13 mouse cellular contexts compared by ENCODE assay signal in the genomic region with DNA sequence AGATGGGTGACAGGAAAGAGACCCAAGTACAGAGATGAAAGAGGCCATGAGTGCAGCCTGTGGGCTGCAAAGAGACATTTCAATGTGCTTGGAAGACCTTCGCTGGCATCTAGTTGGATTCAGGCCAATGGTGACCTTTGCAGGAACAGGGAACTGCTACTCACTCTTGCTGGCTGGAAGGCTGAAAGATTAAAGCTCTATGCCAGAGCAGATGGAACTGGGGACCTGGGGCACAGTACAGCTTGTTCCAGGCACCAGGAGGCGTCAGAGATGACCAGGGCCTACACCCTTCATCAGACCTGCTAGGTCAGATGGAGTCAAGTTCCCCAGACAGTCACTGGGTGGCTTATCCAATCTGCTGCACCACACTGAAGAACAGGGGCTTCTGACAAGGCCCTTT. TPM values are rescaled to one million over a fixed set of nuclear protein-coding genes. Genes with fewer than 3 reads are reported as not detected.
DNase-seq lines count a peak whose midpoint lies in the region; ATAC-seq and TF ChIP-seq lines count a peak whose summit lies in the region.
"Had no signal": no experiment of that assay in that cellular context is flagged by ENCODE, and none has a peak within 500 bp of the region (broad histone marks: within the 10 kb centered on the region; RNA-seq: fewer than 3 reads in every experiment).

No protein-coding gene starts in this region.

- 77% methylated on average over 2 of the region's 2 CpGs for WGBS in heart, embryonic 10.5 days

- intact Hi-C loops in left cerebral cortex, postnatal 4 days (cut with DNase I), result loop anchor here (10.0 kb wide), 1 partner anchor 471 kb away; no protein-coding TSS in a partner anchor

- H3K4me1 ChIP-seq in heart, embryonic 10.5 days, result no peaks in the 10 kb centered on the region
- H3K4me1 ChIP-seq: embryonic facial prominence, embryonic 15.5 days; limb, embryonic 13.5 days had no signal

- H3K4me3 ChIP-seq in heart, embryonic 10.5 days, result no peak overlapping the region
- H3K4me3 ChIP-seq in myocyte, result no peak overlapping the region
- H3K4me3 ChIP-seq: embryonic facial prominence, embryonic 15.5 days; limb, embryonic 13.5 days had no signal

- no peaks in the 10 kb centered on the region for H3K27me3 ChIP-seq in heart, embryonic 10.5 days (ENCODE audit: insufficient read depth, poor library complexity, severe bottlenecking)
- no peaks in the 10 kb centered on the region for H3K27me3 ChIP-seq in myocyte (ENCODE audit: control insufficient read depth, insufficient read depth, insufficient read length)
- H3K27me3 ChIP-seq: embryonic facial prominence, embryonic 15.5 days; limb, embryonic 13.5 days had no signal

- H3K79me2 ChIP-seq in myocyte (ENCODE audit: control insufficient read depth, insufficient read depth), result no peaks in the 10 kb centered on the region

- ATAC-seq in megakaryocyte, adult 5-6 weeks (ENCODE audit: poor library complexity, severe bottlenecking), result no peak
- ATAC-seq: inflammation-experienced regulatory T-cells, adult 6 months; midbrain, embryonic 16.5 days had no signal

- H3K9me3 ChIP-seq in heart, embryonic 10.5 days, result no peaks in the 10 kb centered on the region
- H3K9me3 ChIP-seq: embryonic facial prominence, embryonic 15.5 days; limb, embryonic 13.5 days had no signal

- H3ac ChIP-seq in myocyte (ENCODE audit: control insufficient read depth, insufficient read length), result no peak overlapping the region

- no peak for TF ChIP-seq POLR2A in myocyte (IDR thresholded peaks at IDR 0.05; ENCODE audit: insufficient read length, low read depth)

- peaks cover 90% of the 10 kb centered on the region for H3K36me3 ChIP-seq in heart, embryonic 10.5 days
- H3K36me3 ChIP-seq in myocyte (ENCODE audit: control insufficient read depth, insufficient read depth), result peaks cover 11% of the 10 kb centered on the region

- H3K27ac ChIP-seq in heart, embryonic 10.5 days, result no peak overlapping the region
- H3K27ac ChIP-seq: embryonic facial prominence, embryonic 15.5 days; limb, embryonic 13.5 days had no signal

- H3K4me2 ChIP-seq in myocyte (ENCODE audit: low read depth), result peak overlapping the region; percentile 49
- H3K4me2 ChIP-seq: embryonic facial prominence, embryonic 15.5 days; limb, embryonic 13.5 days had no signal

- peak; percentile 33 for DNase-seq in heart, adult 8-10 months (ENCODE audit: low spot score)
- no peak for DNase-seq in heart, embryonic 10.5 days (ENCODE audit: low spot score)
- peak; percentile 89 for DNase-seq in adrenal gland, adult 2 months
- DNase-seq in cerebellum, postnatal 25 days, result peak; percentile 57 to 68
- DNase-seq in left cerebral cortex, postnatal 4 days, result no peak
- DNase-seq in kidney, adult 9 months, result no peak
- DNase-seq: layer of hippocampus, adult 9-11 months had no signal

TF ChIP-seq in myocyte, 11 proteins besides CTCF, POLR2A, EP300 and RAD21:
- TF ChIP-seq CEBPB (IDR thresholded peaks at IDR 0.05; ENCODE audit: insufficient read depth, poor library complexity, severe bottlenecking) (no peak), REST (IDR thresholded peaks at IDR 0.05; ENCODE audit: insufficient read depth, insufficient read length) (no peak), TCF12 (IDR thresholded peaks at IDR 0.05; ENCODE audit: insufficient read depth, poor library complexity, severe bottlenecking) (no peak), E2F4 (IDR thresholded peaks at IDR 0.05; ENCODE audit: insufficient read depth) (no peak), SRF (IDR thresholded peaks at IDR 0.05; ENCODE audit: control insufficient read depth, insufficient read length, low read depth) (no peak), TCF3 (IDR thresholded peaks at IDR 0.05; ENCODE audit: insufficient read length, low read depth) (no peak), MAX (IDR thresholded peaks at IDR 0.05; ENCODE audit: low read depth) (no peak), USF1 (IDR thresholded peaks at IDR 0.05; ENCODE audit: low read depth) (no peak), POLR2AphosphoS2 (IDR thresholded peaks at IDR 0.05; ENCODE audit: insufficient read length, low read depth) (no peak), MYOD1 (IDR thresholded peaks at IDR 0.05; ENCODE audit: control insufficient read depth in 1 of 3, insufficient read length in 2 of 3, low read depth in 2 of 3) (no peak), MYOG (IDR thresholded peaks at IDR 0.05; ENCODE audit: control insufficient read depth in 1 of 3, insufficient read depth in 1 of 3, insufficient read length in 2 of 3, low read depth in 2 of 3) (no peak)

RNA-seq across cellular contexts. Expression of gene Map1lc3a, which starts 17.3 kb away (rescaled TPM):
- total RNA-seq in heart, adult 8-10 months (2022), result 100 to 1,000 TPM; 780 to 845 (median 813) TPM
- polyA plus RNA-seq in heart, embryonic 10.5 days (2016; fragmentation: Nextera tagmentation; extraction: Ambion mirVana), result 140 and 172 TPM in 2 replicates
- total RNA-seq in adrenal gland, adult 2 months (2021), result 100 to 1,000 TPM; 475 to 819 TPM
- 2,934 and 3,400 TPM in 2 replicates for polyA plus RNA-seq in adrenal gland, adult 2 months (2012; rRNA removed)
- polyA plus RNA-seq in myocyte (2012; fragmentation: generic; extraction: Trizol), result 413 TPM
- 4.7 TPM in 2 replicates for total RNA-seq in megakaryocyte, adult 5-6 weeks (2015)
- 0.51 and 1.3 TPM in 2 replicates for total RNA-seq in megakaryocyte, adult 5-6 weeks (2017)
- total RNA-seq in left cerebral cortex, postnatal 4 days (2021), result 100 to 1,000 TPM; 362 to 374 TPM

RNA-seq across cellular contexts. Expression of gene Dynlrb1, which starts 57.0 kb away (rescaled TPM):
- 100 to 1,000 TPM; 143 to 184 (median 165) TPM for total RNA-seq in heart, adult 8-10 months (2022)
- polyA plus RNA-seq in heart, embryonic 10.5 days (2016; fragmentation: Nextera tagmentation; extraction: Ambion mirVana), result 380 and 389 TPM in 2 replicates
- total RNA-seq in adrenal gland, adult 2 months (2021), result 100 to 1,000 TPM; 292 to 437 TPM
- polyA plus RNA-seq in adrenal gland, adult 2 months (2012; rRNA removed), result 164 and 217 TPM in 2 replicates
- 418 TPM for polyA plus RNA-seq in myocyte (2012; fragmentation: generic; extraction: Trizol)
- total RNA-seq in megakaryocyte, adult 5-6 weeks (2015), result 365 and 368 TPM in 2 replicates
- 240 and 243 TPM in 2 replicates for total RNA-seq in megakaryocyte, adult 5-6 weeks (2017)
- 100 to 1,000 TPM; 348 to 360 TPM for total RNA-seq in left cerebral cortex, postnatal 4 days (2021)

Comparison
In these comparisons a context has a peak if more than half of its experiments do, and no peak if none do; other contexts are left out.
1. DNase-seq: peak in heart, adult 8-10 months (single experiment), adrenal gland, adult 2 months (single experiment) and cerebellum, postnatal 25 days (2 of 2); none in heart, embryonic 10.5 days (single experiment), left cerebral cortex, postnatal 4 days (single experiment) and kidney, adult 9 months (single experiment).
2. RNA of gene Map1lc3a, which starts 17.3 kb away (total RNA-seq): 780 to 845 TPM in heart, adult 8-10 months, 475 to 819 TPM in adrenal gland, adult 2 months and 362 to 374 TPM in left cerebral cortex, postnatal 4 days; 0.51 to 4.7 TPM in megakaryocyte, adult 5-6 weeks; every median in the first group is over 10 times any median in the second.